ENCODE assay signal across 8 mouse cellular contexts in genomic region chr3:146047704-146048207, GRCm38 (mm10).
A peak's percentile ranks its signal among the peaks of the same experiment; 100 is the strongest.
DNase-seq lines count a peak whose midpoint lies in the region; ATAC-seq and TF ChIP-seq lines count a peak whose summit lies in the region.

No protein-coding gene starts in this region.

- H3K9ac ChIP-seq in forebrain, embryonic 11.5 days (ENCODE audit: low read length), result no peak overlapping the region
- H3K9ac ChIP-seq in forebrain, embryonic 12.5 days, result no peak overlapping the region
- H3K9ac ChIP-seq in MEL (ENCODE audit: control insufficient read depth, low read depth, low read length, poor library complexity, severe bottlenecking), result no peak overlapping the region

- intact Hi-C loops in left cerebral cortex, postnatal 25 days (cut with DNase I), result no loop called here

- H3K4me2 ChIP-seq in forebrain, embryonic 11.5 days (ENCODE audit: low read depth, low read length, severe bottlenecking), result no peak overlapping the region; the same call in 1 of the 2 replicates
- no peak overlapping the region for H3K4me2 ChIP-seq in forebrain, embryonic 12.5 days

- TF ChIP-seq RAD21 in MEL (IDR thresholded peaks at IDR 0.05; ENCODE audit: low read depth, low read length), result no peak

- no peak overlapping the region for H3K4me3 ChIP-seq in forebrain, embryonic 11.5 days (ENCODE audit: low read depth, low read length)
- no peak overlapping the region for H3K4me3 ChIP-seq in forebrain, embryonic 12.5 days (replicated peaks)
- H3K4me3 ChIP-seq in MEL (ENCODE audit: control insufficient read depth in 1 of 2, insufficient read depth in 1 of 2, low read depth in 2 of 2, low read length in 2 of 2), result peak overlapping the region; percentile 1 to 29; a peak in 2 of 4 replicates
- peak overlapping the region; percentile 51 for H3K4me3 ChIP-seq in small intestine, adult 2 months (ENCODE audit: low read depth, low read length)

- no peaks in the 10 kb centered on the region for H3K27me3 ChIP-seq in forebrain, embryonic 11.5 days (ENCODE audit: control insufficient read depth, insufficient read depth, low read length)
- H3K27me3 ChIP-seq in forebrain, embryonic 12.5 days, result peaks cover 8% of the 10 kb centered on the region; the same call in 1 of the 2 replicates
- no peaks in the 10 kb centered on the region; a peak in 2 of 4 replicates for H3K27me3 ChIP-seq in MEL (ENCODE audit: control insufficient read depth in 1 of 2, insufficient read depth in 2 of 2, low read length in 2 of 2)
- no peaks in the 10 kb centered on the region for H3K27me3 ChIP-seq in small intestine, adult 2 months (ENCODE audit: control insufficient read depth, insufficient read depth, low read length)

- no peak for TF ChIP-seq POLR2A in MEL (IDR thresholded peaks at IDR 0.05; ENCODE audit: control insufficient read depth in 1 of 2, insufficient read depth in 1 of 2, low read depth in 1 of 2, low read length in 2 of 2, poor library complexity in 1 of 2)
- TF ChIP-seq POLR2A in small intestine, adult 2 months (IDR thresholded peaks at IDR 0.05; ENCODE audit: low read depth, low read length), result peak; percentile 33; the same call in 1 of the 2 replicates

- H3K9me3 ChIP-seq in forebrain, embryonic 11.5 days (ENCODE audit: control insufficient read depth, low read length), result no peaks in the 10 kb centered on the region
- H3K9me3 ChIP-seq in forebrain, embryonic 12.5 days, result no peaks in the 10 kb centered on the region
- H3K9me3 ChIP-seq in MEL (replicated peaks; ENCODE audit: insufficient read depth, low read length), result no peaks in the 10 kb centered on the region

- no peak for TF ChIP-seq CTCF in MEL (IDR thresholded peaks at IDR 0.05 in 2 of 3, conservative IDR thresholded peaks at IDR 0.05 in 1 of 3; ENCODE audit: control insufficient read depth in 1 of 3, insufficient read depth in 1 of 3, low read depth in 2 of 3, low read length in 3 of 3, poor library complexity in 1 of 3, severe bottlenecking in 1 of 3)
- TF ChIP-seq CTCF in small intestine, adult 2 months (IDR thresholded peaks at IDR 0.05; ENCODE audit: extremely low read depth, insufficient read length, insufficient replicate concordance, low read depth, low read length), result no peak

- H3K27ac ChIP-seq in forebrain, embryonic 11.5 days (ENCODE audit: low read depth, low read length), result no peak overlapping the region
- H3K27ac ChIP-seq in forebrain, embryonic 12.5 days, result no peak overlapping the region
- no peak overlapping the region for H3K27ac ChIP-seq in MEL (ENCODE audit: control insufficient read depth, low read depth, low read length)
- H3K27ac ChIP-seq in small intestine, adult 2 months (ENCODE audit: insufficient read depth, low read depth, low read length), result peak overlapping the region; percentile 18; the same call in 1 of the 2 replicates

- TF ChIP-seq EP300 in MEL (IDR thresholded peaks at IDR 0.05; ENCODE audit: low read depth in 1 of 2, low read length in 2 of 2), result no peak

- no peaks in the 10 kb centered on the region for H3K36me3 ChIP-seq in forebrain, embryonic 11.5 days (ENCODE audit: control insufficient read depth, insufficient read depth, low read length)
- no peaks in the 10 kb centered on the region for H3K36me3 ChIP-seq in forebrain, embryonic 12.5 days (replicated peaks)
- H3K36me3 ChIP-seq in MEL (ENCODE audit: control insufficient read depth in 1 of 2, insufficient read depth in 2 of 2, low read length in 2 of 2), result no peaks in the 10 kb centered on the region; a peak in 1 of 4 replicates
- no peaks in the 10 kb centered on the region for H3K36me3 ChIP-seq in small intestine, adult 2 months (ENCODE audit: control insufficient read depth, insufficient read depth, low read length)

- 0 out of 2 replicates have a peak, but pooled peaks have one; percentile 13 for ATAC-seq in forebrain, embryonic 11.5 days (replicated peaks; ENCODE audit: low FRiP score)
- no peak for ATAC-seq in forebrain, embryonic 12.5 days (ENCODE audit: low FRiP score)
- peak; percentile 85 for ATAC-seq in granulocyte monocyte progenitor cell, adult 5-6 weeks (replicated peaks; ENCODE audit: poor library complexity, severe bottlenecking)

- DNase-seq in forebrain, embryonic 11.5 days (ENCODE audit: low spot score), result no peak
- DNase-seq in MEL (ENCODE audit: low read depth, low spot score), result no peak
- peak; percentile 63 for DNase-seq in kidney, adult 18-20 months
- DNase-seq in lung, adult 18-20 months, result peak; percentile 54 to 66
- no peak for DNase-seq in left cerebral cortex, postnatal 25 days (ENCODE audit: low spot score in 2 of 2)

- no peaks in the 10 kb centered on the region for H3K79me2 ChIP-seq in MEL (ENCODE audit: control insufficient read depth, insufficient read depth, low read length, poor library complexity)

- H3K4me1 ChIP-seq in forebrain, embryonic 11.5 days (replicated peaks; ENCODE audit: control insufficient read depth, insufficient read depth, low read length), result peaks cover 1% of the 10 kb centered on the region; the same call in 1 of the 2 replicates
- peaks cover 16% of the 10 kb centered on the region for H3K4me1 ChIP-seq in forebrain, embryonic 12.5 days
- peaks cover 0 to 5% of the 10 kb centered on the region in 2 experiments; a peak in 1 of 4 replicates for H3K4me1 ChIP-seq in MEL (ENCODE audit: control insufficient read depth in 1 of 2, insufficient read depth in 2 of 2, low read length in 2 of 2)
- peaks cover 2% of the 10 kb centered on the region; the same call in 1 of the 2 replicates for H3K4me1 ChIP-seq in small intestine, adult 2 months (ENCODE audit: control insufficient read depth, insufficient read depth, insufficient read length, low read length)

- WGBS in forebrain, embryonic 11.5 days, result 28% methylated on average over 15 of the region's 15 CpGs
- WGBS in forebrain, embryonic 12.5 days, result 24% methylated on average over 15 of the region's 15 CpGs
- WGBS in small intestine, adult 2 months, result 24% methylated on average over 15 of the region's 15 CpGs

TF ChIP-seq in MEL, 35 proteins besides CTCF, POLR2A, EP300 and RAD21:
- TF ChIP-seq TAL1 (IDR thresholded peaks at IDR 0.05; ENCODE audit: low read length) (no peak), MYC (IDR thresholded peaks at IDR 0.05; ENCODE audit: low read depth, low read length) (no peak), CHD1 (IDR thresholded peaks at IDR 0.05; ENCODE audit: low read depth, low read length) (no peak), GATA1 (IDR thresholded peaks at IDR 0.05; ENCODE audit: low read depth, low read length) (no peak), MEF2A (IDR thresholded peaks at IDR 0.05; ENCODE audit: extremely low read depth, insufficient replicate concordance, low read depth, low read length, poor library complexity, severe bottlenecking) (no peak)
TF ChIP-seq in MEL: peak in this region for 0.

Comparison
In these comparisons a context has a peak if more than half of its experiments do, and no peak if none do; other contexts are left out.
1. DNase-seq: peak in kidney, adult 18-20 months (single experiment) and lung, adult 18-20 months (2 of 2); none in forebrain, embryonic 11.5 days (single experiment), MEL (single experiment) and left cerebral cortex, postnatal 25 days (0 of 2).
2. H3K4me3 ChIP-seq: peak in MEL (2 of 2) and small intestine, adult 2 months (single experiment); none in forebrain, embryonic 11.5 days (single experiment) and forebrain, embryonic 12.5 days (single experiment).